Mouse (Mus musculus): ENCODE measurements around the gene Gng4. TPM values are rescaled to one million over a fixed set of nuclear protein-coding genes. Genes with fewer than 3 reads are reported as not detected.
A peak's percentile ranks its signal among the peaks of the same experiment; 100 is the strongest.

The Gng4 gene
- polyA plus RNA-seq, 2 experiments, result 0.02 TPM; not detected in 1

GRCm38 (mm10) chr13:13784420-13784936, 619 bp downstream of the Gng4 start:
- no peak overlapping the region for H3K9ac ChIP-seq (replicated peaks)
- ATAC-seq (ENCODE audit: insufficient read depth), result 0 out of 2 replicates have a peak, but pooled peaks have one; percentile 8
- no peaks in the 10 kb centered on the region for H3K9me3 ChIP-seq (ENCODE audit: control insufficient read depth, low read length)
- WGBS (ENCODE audit: insufficient replicate concordance), result under 1% methylated on average over 59 of the region's 59 CpGs
- H3K36me3 ChIP-seq (replicated peaks; ENCODE audit: control insufficient read depth, insufficient read depth, low read depth), result no peaks in the 10 kb centered on the region
- TF ChIP-seq CTCF (IDR thresholded peaks at IDR 0.05; ENCODE audit: low read depth) (no peak), EP300 (IDR thresholded peaks at IDR 0.05; ENCODE audit: low read depth) (no peak)
- no peaks in the 10 kb centered on the region for H3K4me1 ChIP-seq (replicated peaks; ENCODE audit: control insufficient read depth in 2 of 2, insufficient read depth in 2 of 2, low read length in 1 of 2)
- no peak for DNase-seq (ENCODE audit: low read depth in 3 of 3, low spot score in 3 of 3)
- H3K4me3 ChIP-seq (ENCODE audit: insufficient read depth in 1 of 2, low read depth in 2 of 2, low read length in 2 of 2), result peak overlapping the region; percentile 2 to 45; a peak in 2 of 4 replicates
- H3K27ac ChIP-seq, result no peak overlapping the region
- peak overlapping the region; percentile 63 for H3K4me2 ChIP-seq (ENCODE audit: low read depth)
- H3K27me3 ChIP-seq (ENCODE audit: control insufficient read depth, insufficient read depth, low read length), result peaks cover 32% of the 10 kb centered on the region

GRCm38 (mm10) chr13:13784981-13785783, 1.3 kb downstream of the Gng4 start:
- 2% methylated on average over 30 of the region's 30 CpGs for WGBS (ENCODE audit: insufficient replicate concordance)
- Histone ChIP-seq H3K4me1 (replicated peaks; ENCODE audit: control insufficient read depth in 2 of 2, insufficient read depth in 2 of 2, low read length in 1 of 2) (no peaks in the 10 kb centered on the region), H3K4me3 (ENCODE audit: insufficient read depth in 1 of 2, low read depth in 2 of 2, low read length in 2 of 2) (no peak overlapping the region), H3K27me3 (ENCODE audit: control insufficient read depth, insufficient read depth, low read length) (peaks cover 32% of the 10 kb centered on the region), H3K36me3 (replicated peaks; ENCODE audit: control insufficient read depth, insufficient read depth, low read depth) (no peaks in the 10 kb centered on the region), H3K4me2 (ENCODE audit: low read depth) (peak overlapping the region; percentile 63), H3K9ac (replicated peaks) (no peak overlapping the region), H3K9me3 (ENCODE audit: control insufficient read depth, low read length) (no peaks in the 10 kb centered on the region), H3K27ac (no peak overlapping the region)
- no peak for TF ChIP-seq CTCF (IDR thresholded peaks at IDR 0.05; ENCODE audit: low read depth)
- no peak for TF ChIP-seq EP300 (IDR thresholded peaks at IDR 0.05; ENCODE audit: low read depth)
- ATAC-seq (ENCODE audit: insufficient read depth), result no peak
- DNase-seq (ENCODE audit: low read depth in 3 of 3, low spot score in 3 of 3), result no peak

- H3K9ac ChIP-seq (replicated peaks), result no peak overlapping the region
- no peak overlapping the region for H3K4me2 ChIP-seq (ENCODE audit: low read depth)
- no peaks in the 10 kb centered on the region for H3K36me3 ChIP-seq (replicated peaks; ENCODE audit: control insufficient read depth, insufficient read depth, low read depth)
- TF ChIP-seq EP300 (IDR thresholded peaks at IDR 0.05; ENCODE audit: low read depth) (no peak), CTCF (IDR thresholded peaks at IDR 0.05; ENCODE audit: low read depth) (no peak)
- DNase-seq (ENCODE audit: low read depth in 3 of 3, low spot score in 3 of 3) (no peak), ATAC-seq (ENCODE audit: insufficient read depth) (no peak)
- no peak overlapping the region for H3K4me3 ChIP-seq (ENCODE audit: insufficient read depth in 1 of 2, low read depth in 2 of 2, low read length in 2 of 2)
- H3K4me1 ChIP-seq (replicated peaks; ENCODE audit: control insufficient read depth in 2 of 2, insufficient read depth in 2 of 2, low read length in 1 of 2), result no peaks in the 10 kb centered on the region
- H3K27me3 ChIP-seq (ENCODE audit: control insufficient read depth, insufficient read depth, low read length), result peaks cover 32% of the 10 kb centered on the region
- no peaks in the 10 kb centered on the region for H3K9me3 ChIP-seq (ENCODE audit: control insufficient read depth, low read length)
- WGBS (ENCODE audit: insufficient replicate concordance), result 65% methylated on average over 6 of the region's 6 CpGs
- no peak overlapping the region for H3K27ac ChIP-seq
Measured at GRCm38 (mm10) chr13:13786971-13787370, 3.1 kb downstream of the Gng4 start.

- Histone ChIP-seq H3K4me1 (replicated peaks; ENCODE audit: control insufficient read depth in 2 of 2, insufficient read depth in 2 of 2, low read length in 1 of 2) (no peaks in the 10 kb centered on the region), H3K9me3 (ENCODE audit: control insufficient read depth, low read length) (no peaks in the 10 kb centered on the region), H3K4me3 (ENCODE audit: insufficient read depth in 1 of 2, low read depth in 2 of 2, low read length in 2 of 2) (no peak overlapping the region), H3K27me3 (ENCODE audit: control insufficient read depth, insufficient read depth, low read length) (peaks cover 30% of the 10 kb centered on the region), H3K27ac (no peak overlapping the region), H3K36me3 (replicated peaks; ENCODE audit: control insufficient read depth, insufficient read depth, low read depth) (no peaks in the 10 kb centered on the region), H3K9ac (replicated peaks) (no peak overlapping the region), H3K4me2 (ENCODE audit: low read depth) (no peak overlapping the region)
- 54% methylated on average over 4 of the region's 4 CpGs for WGBS (ENCODE audit: insufficient replicate concordance)
- TF ChIP-seq EP300 (IDR thresholded peaks at IDR 0.05; ENCODE audit: low read depth) (no peak), CTCF (IDR thresholded peaks at IDR 0.05; ENCODE audit: low read depth) (no peak)
- DNase-seq (ENCODE audit: low read depth in 3 of 3, low spot score in 3 of 3), result no peak
- no peak for ATAC-seq (ENCODE audit: insufficient read depth)
Measured at GRCm38 (mm10) chr13:13788070-13788469, 4.2 kb downstream of the Gng4 start.

GRCm38 (mm10) chr13:13791981-13792380, 8.1 kb downstream of the Gng4 start:
- H3K27ac ChIP-seq, result no peak overlapping the region
- H3K4me2 ChIP-seq (ENCODE audit: low read depth), result no peak overlapping the region
- ATAC-seq (ENCODE audit: insufficient read depth) (no peak), DNase-seq (ENCODE audit: low read depth in 3 of 3, low spot score in 3 of 3) (no peak)
- WGBS (ENCODE audit: insufficient replicate concordance), result 71% methylated on average over 3 of the region's 3 CpGs
- H3K9me3 ChIP-seq (ENCODE audit: control insufficient read depth, low read length), result no peaks in the 10 kb centered on the region
- no peaks in the 10 kb centered on the region for H3K4me1 ChIP-seq (replicated peaks; ENCODE audit: control insufficient read depth in 2 of 2, insufficient read depth in 2 of 2, low read length in 1 of 2)
- no peaks in the 10 kb centered on the region for H3K36me3 ChIP-seq (replicated peaks; ENCODE audit: control insufficient read depth, insufficient read depth, low read depth)
- TF ChIP-seq EP300 (IDR thresholded peaks at IDR 0.05; ENCODE audit: low read depth) (no peak), CTCF (IDR thresholded peaks at IDR 0.05; ENCODE audit: low read depth) (no peak)
- H3K27me3 ChIP-seq (ENCODE audit: control insufficient read depth, insufficient read depth, low read length), result no peaks in the 10 kb centered on the region
- no peak overlapping the region for H3K4me3 ChIP-seq (ENCODE audit: insufficient read depth in 1 of 2, low read depth in 2 of 2, low read length in 2 of 2)
- H3K9ac ChIP-seq (replicated peaks), result no peak overlapping the region
